Mouse (Mus musculus): Measurements from ENCODE around the gene Gatb. TPM values are rescaled to one million over a fixed set of nuclear protein-coding genes. Genes with fewer than 3 reads are reported as not detected.

The Gatb gene
- polyA plus RNA-seq, 1 experiment from 2014 or later: 27.7 TPM

- Histone ChIP-seq H3K4me3 (ENCODE audit: low read depth, low read length) (no peak overlapping the region), H3K9ac (ENCODE audit: low read length) (no peak overlapping the region), H3K36me3 (ENCODE audit: control insufficient read depth, insufficient read depth, low read length) (peaks cover 2% of the 10 kb centered on the region; the same call in 1 of the 2 replicates), H3K27me3 (ENCODE audit: control insufficient read depth, insufficient read depth, low read length) (no peaks in the 10 kb centered on the region), H3K4me1 (ENCODE audit: control insufficient read depth, insufficient read depth, low read length) (peaks cover 6% of the 10 kb centered on the region), H3K4me2 (ENCODE audit: low read depth, severe bottlenecking) (no peak overlapping the region), H3K9me3 (ENCODE audit: control insufficient read depth, low read length) (no peaks in the 10 kb centered on the region), H3K27ac (replicated peaks; ENCODE audit: low read depth, low read length) (no peak overlapping the region)
- ATAC-seq (ENCODE audit: insufficient number of reproducible peaks, low FRiP score, low TSS enrichment, low read depth): no peak
- 92% methylated on average over 3 of the region's 3 CpGs for WGBS
- DNase-seq (ENCODE audit: low spot score): no peak
Measured at GRCm38 (mm10) chr3:85606912-85607311, 33.0 kb downstream of the Gatb start.

DNA sequence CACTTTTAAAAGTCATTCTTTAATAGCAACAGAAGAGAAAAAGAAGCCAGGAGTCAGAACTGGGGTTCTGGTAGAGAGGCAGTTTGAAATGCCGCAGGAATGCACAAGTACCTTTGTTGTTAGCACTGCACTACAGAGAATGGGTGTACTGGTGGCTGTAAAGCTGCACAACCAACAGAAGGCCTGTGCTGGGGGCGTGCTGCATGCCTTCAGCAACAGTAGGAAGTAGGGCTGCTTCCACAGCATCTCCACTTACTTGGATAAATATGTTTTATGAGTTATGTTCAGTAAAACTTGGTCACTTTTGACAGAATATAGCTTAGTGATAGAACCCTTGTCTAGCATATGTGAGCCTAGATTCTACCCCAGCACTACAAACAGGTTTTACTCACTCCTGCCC lies 33.8 kb downstream of the Gatb start:
- Histone ChIP-seq H3K36me3 (ENCODE audit: control insufficient read depth, insufficient read depth, low read length) (peaks cover 2% of the 10 kb centered on the region; the same call in 1 of the 2 replicates), H3K27me3 (ENCODE audit: control insufficient read depth, insufficient read depth, low read length) (no peaks in the 10 kb centered on the region), H3K4me2 (ENCODE audit: low read depth, severe bottlenecking) (no peak overlapping the region), H3K9me3 (ENCODE audit: control insufficient read depth, low read length) (no peaks in the 10 kb centered on the region), H3K4me1 (ENCODE audit: control insufficient read depth, insufficient read depth, low read length) (peaks cover 3% of the 10 kb centered on the region), H3K4me3 (ENCODE audit: low read depth, low read length) (no peak overlapping the region), H3K9ac (ENCODE audit: low read length) (no peak overlapping the region), H3K27ac (replicated peaks; ENCODE audit: low read depth, low read length) (no peak overlapping the region)
- no peak for DNase-seq (ENCODE audit: low spot score)
- ATAC-seq (ENCODE audit: insufficient number of reproducible peaks, low FRiP score, low TSS enrichment, low read depth): no peak
- WGBS: 89% methylated on average over 2 of the region's 2 CpGs

GRCm38 (mm10) chr3:85616389-85616788 lies 42.5 kb downstream of the Gatb start:
- no peaks in the 10 kb centered on the region for H3K27me3 ChIP-seq (ENCODE audit: control insufficient read depth, insufficient read depth, low read length)
- no peak overlapping the region for H3K4me2 ChIP-seq (ENCODE audit: low read depth, severe bottlenecking)
- no peak overlapping the region for H3K27ac ChIP-seq (replicated peaks; ENCODE audit: low read depth, low read length)
- no peak for ATAC-seq (ENCODE audit: insufficient number of reproducible peaks, low FRiP score, low TSS enrichment, low read depth)
- H3K4me3 ChIP-seq (ENCODE audit: low read depth, low read length): no peak overlapping the region
- H3K36me3 ChIP-seq (ENCODE audit: control insufficient read depth, insufficient read depth, low read length): peaks cover 1% of the 10 kb centered on the region; the same call in 1 of the 2 replicates
- 98% methylated on average over 1 of the region's 1 CpGs for WGBS
- H3K9me3 ChIP-seq (ENCODE audit: control insufficient read depth, low read length): no peaks in the 10 kb centered on the region
- no peak for DNase-seq (ENCODE audit: low spot score)
- H3K9ac ChIP-seq (ENCODE audit: low read length): no peak overlapping the region
- H3K4me1 ChIP-seq (ENCODE audit: control insufficient read depth, insufficient read depth, low read length): no peaks in the 10 kb centered on the region

- H3K27me3 ChIP-seq (ENCODE audit: control insufficient read depth, insufficient read depth, low read length): no peaks in the 10 kb centered on the region
- ATAC-seq (ENCODE audit: insufficient number of reproducible peaks, low FRiP score, low TSS enrichment, low read depth): no peak
- 81% methylated on average over 6 of the region's 6 CpGs for WGBS
Measured at GRCm38 (mm10) chr3:85618885-85619284, 45.0 kb downstream of the Gatb start.

GRCm38 (mm10) chr3:85619345-85619744 lies 45.4 kb downstream of the Gatb start:
- DNase-seq (ENCODE audit: low spot score) (no peak), ATAC-seq (ENCODE audit: insufficient number of reproducible peaks, low FRiP score, low TSS enrichment, low read depth) (no peak)
- Histone ChIP-seq H3K4me1 (ENCODE audit: control insufficient read depth, insufficient read depth, low read length) (no peaks in the 10 kb centered on the region), H3K4me2 (ENCODE audit: low read depth, severe bottlenecking) (no peak overlapping the region), H3K4me3 (ENCODE audit: low read depth, low read length) (no peak overlapping the region), H3K9me3 (ENCODE audit: control insufficient read depth, low read length) (no peaks in the 10 kb centered on the region), H3K9ac (ENCODE audit: low read length) (no peak overlapping the region), H3K27me3 (ENCODE audit: control insufficient read depth, insufficient read depth, low read length) (no peaks in the 10 kb centered on the region), H3K27ac (replicated peaks; ENCODE audit: low read depth, low read length) (no peak overlapping the region), H3K36me3 (ENCODE audit: control insufficient read depth, insufficient read depth, low read length) (no peaks in the 10 kb centered on the region)
- 93% methylated on average over 5 of the region's 5 CpGs for WGBS

More at GRCm38 (mm10) chr3:85618885-85619284, 45.0 kb downstream of the Gatb start:
- Histone ChIP-seq H3K4me1 (ENCODE audit: control insufficient read depth, insufficient read depth, low read length) (no peaks in the 10 kb centered on the region), H3K4me3 (ENCODE audit: low read depth, low read length) (no peak overlapping the region), H3K9me3 (ENCODE audit: control insufficient read depth, low read length) (no peaks in the 10 kb centered on the region), H3K27ac (replicated peaks; ENCODE audit: low read depth, low read length) (no peak overlapping the region), H3K9ac (ENCODE audit: low read length) (no peak overlapping the region), H3K36me3 (ENCODE audit: control insufficient read depth, insufficient read depth, low read length) (no peaks in the 10 kb centered on the region), H3K4me2 (ENCODE audit: low read depth, severe bottlenecking) (no peak overlapping the region)
- no peak for DNase-seq (ENCODE audit: low spot score)

- DNase-seq (ENCODE audit: low spot score) (no peak), ATAC-seq (ENCODE audit: insufficient number of reproducible peaks, low FRiP score, low TSS enrichment, low read depth) (no peak)
- Histone ChIP-seq H3K9ac (ENCODE audit: low read length) (no peak overlapping the region), H3K27ac (replicated peaks; ENCODE audit: low read depth, low read length) (no peak overlapping the region), H3K4me3 (ENCODE audit: low read depth, low read length) (no peak overlapping the region), H3K27me3 (ENCODE audit: control insufficient read depth, insufficient read depth, low read length) (no peaks in the 10 kb centered on the region), H3K4me2 (ENCODE audit: low read depth, severe bottlenecking) (no peak overlapping the region), H3K9me3 (ENCODE audit: control insufficient read depth, low read length) (no peaks in the 10 kb centered on the region), H3K36me3 (ENCODE audit: control insufficient read depth, insufficient read depth, low read length) (no peaks in the 10 kb centered on the region), H3K4me1 (ENCODE audit: control insufficient read depth, insufficient read depth, low read length) (no peaks in the 10 kb centered on the region)
- 92% methylated on average over 1 of the region's 1 CpGs for WGBS
Measured at GRCm38 (mm10) chr3:85619751-85620150, 45.8 kb downstream of the Gatb start.

DNA sequence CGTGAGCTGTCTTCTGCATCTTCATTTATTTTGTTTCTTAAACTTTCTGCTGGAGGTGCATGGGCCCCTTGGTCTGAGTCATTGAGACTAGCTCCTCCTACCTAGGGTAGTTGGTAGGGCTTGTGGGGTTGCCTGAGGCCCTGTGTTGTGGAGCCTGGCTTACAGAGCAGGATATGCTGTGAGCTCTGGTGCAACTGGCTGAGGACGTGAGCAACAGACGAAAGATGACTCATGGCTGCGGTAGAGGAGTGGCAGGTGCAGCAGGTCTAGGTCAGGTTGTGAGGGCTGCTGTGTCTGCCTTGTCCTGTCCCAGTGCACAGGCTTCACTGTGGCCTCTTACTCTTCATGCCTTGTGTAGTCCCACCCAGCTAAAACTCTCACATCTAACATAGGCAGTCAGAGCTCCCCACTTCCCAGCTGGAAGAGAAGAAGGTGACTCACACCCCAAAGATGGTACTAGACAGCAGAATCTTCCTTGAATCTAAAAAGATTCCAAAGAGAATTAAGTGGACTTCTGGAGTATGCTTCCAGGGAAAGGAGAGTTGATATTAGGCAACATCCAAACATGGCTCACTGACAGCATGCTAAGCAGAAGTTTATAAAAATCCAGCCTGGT lies 56.1 kb downstream of the Gatb start:
- no peak overlapping the region for H3K9ac ChIP-seq (ENCODE audit: low read length)
- H3K4me2 ChIP-seq (ENCODE audit: low read depth, severe bottlenecking): no peak overlapping the region
- 94% methylated on average over 4 of the region's 4 CpGs for WGBS
- ATAC-seq (ENCODE audit: insufficient number of reproducible peaks, low FRiP score, low TSS enrichment, low read depth): no peak
- H3K9me3 ChIP-seq (ENCODE audit: control insufficient read depth, low read length): no peaks in the 10 kb centered on the region
- no peaks in the 10 kb centered on the region for H3K36me3 ChIP-seq (ENCODE audit: control insufficient read depth, insufficient read depth, low read length)
- DNase-seq (ENCODE audit: low spot score): no peak
- H3K27ac ChIP-seq (replicated peaks; ENCODE audit: low read depth, low read length): no peak overlapping the region
- no peaks in the 10 kb centered on the region for H3K27me3 ChIP-seq (ENCODE audit: control insufficient read depth, insufficient read depth, low read length)
- H3K4me3 ChIP-seq (ENCODE audit: low read depth, low read length): no peak overlapping the region
- H3K4me1 ChIP-seq (ENCODE audit: control insufficient read depth, insufficient read depth, low read length): no peaks in the 10 kb centered on the region

GRCm38 (mm10) chr3:85633733-85634132 lies 59.8 kb downstream of the Gatb start:
- H3K27ac ChIP-seq (replicated peaks; ENCODE audit: low read depth, low read length): no peak overlapping the region
- DNase-seq (ENCODE audit: low spot score) (no peak), ATAC-seq (ENCODE audit: insufficient number of reproducible peaks, low FRiP score, low TSS enrichment, low read depth) (no peak)
- 92% methylated on average over 2 of the region's 2 CpGs for WGBS
- no peaks in the 10 kb centered on the region for H3K27me3 ChIP-seq (ENCODE audit: control insufficient read depth, insufficient read depth, low read length)
- no peak overlapping the region for H3K4me2 ChIP-seq (ENCODE audit: low read depth, severe bottlenecking)
- H3K9ac ChIP-seq (ENCODE audit: low read length): no peak overlapping the region
- no peak overlapping the region for H3K4me3 ChIP-seq (ENCODE audit: low read depth, low read length)
- H3K36me3 ChIP-seq (ENCODE audit: control insufficient read depth, insufficient read depth, low read length): no peaks in the 10 kb centered on the region
- H3K9me3 ChIP-seq (ENCODE audit: control insufficient read depth, low read length): no peaks in the 10 kb centered on the region
- H3K4me1 ChIP-seq (ENCODE audit: control insufficient read depth, insufficient read depth, low read length): no peaks in the 10 kb centered on the region
